Mouse (Mus musculus) small intestine, adult 2 months (tissue): ENCODE measurements around the gene Coil. TPM values are rescaled to one million over a fixed set of nuclear protein-coding genes. Genes with fewer than 3 reads are reported as not detected.

Experiments used
- H3K27ac ChIP-seq: fragments of 200-500 bp; 2 replicates; pipeline ENCODE4 v1.5.1; 2012; ENCODE audit warnings: low read depth, low read length, control low read depth, inconsistent platforms; ENCODE audit not compliant: insufficient read depth
- H3K27me3 ChIP-seq: fragments of 200-500 bp; 2 replicates; pipeline ENCODE4 v1.6.1; 2012; ENCODE audit warnings: mild to moderate bottlenecking, moderate library complexity, low read length, inconsistent platforms; ENCODE audit not compliant: control insufficient read depth, insufficient read depth
- H3K36me3 ChIP-seq: fragments of 200-500 bp; 2 replicates; pipeline ENCODE4 v1.6.1; 2012; ENCODE audit warnings: mild to moderate bottlenecking, low read length, control low read depth, inconsistent platforms; ENCODE audit not compliant: control insufficient read depth, insufficient read depth
- H3K4me1 ChIP-seq: fragments of 200-500 bp; 2 replicates; pipeline ENCODE4 v1.6.1; 2012; ENCODE audit warnings: low read length, inconsistent platforms, mixed read lengths; ENCODE audit not compliant: control insufficient read depth, insufficient read depth, insufficient read length
- H3K4me3 ChIP-seq: fragments of 200-500 bp; 2 replicates; pipeline ENCODE4 v1.5.1; 2012; ENCODE audit warnings: low read depth, mild to moderate bottlenecking, control low read depth, inconsistent platforms, low read length, moderate library complexity
- CTCF ChIP-seq: fragments of 200-500 bp; IDR thresholded peaks from 2 replicates; pipeline ENCODE4 v1.5.1; 2012; ENCODE audit warnings: low read depth, mild to moderate bottlenecking, control low read depth, inconsistent platforms, low read length, moderate library complexity, mixed read lengths; ENCODE audit not compliant: insufficient replicate concordance, insufficient read length; ENCODE audit errors: extremely low read depth
- POLR2A ChIP-seq: fragments of 200-500 bp; IDR thresholded peaks from 2 replicates; pipeline ENCODE4 v1.6.1; 2012; ENCODE audit warnings: low read depth, mild to moderate bottlenecking, control low read depth, inconsistent platforms, low read length, moderate library complexity
- WGBS: fragments of 180-500 bp; shearing (Covaris S2); methylation state at CpG from one replicate; pipeline ENCODE4 v1.1.7; 2018; 5-methylcytosine and 5-hydroxymethylcytosine counted together
- polyA plus RNA-seq: library from polyadenylated mRNA; depleted of rRNA; stranded (reverse); fragments of >200 nt; gene quantifications from 2 replicates; pipeline ENCODE4 v1.2.3, GENCODE M21; 2012

The Coil gene
- polyA plus RNA-seq, 1 experiment: 1.4 TPM

GRCm38 (mm10) chr11:89021687-89022086 lies 51.6 kb downstream of the Coil start:
- WGBS: 26% methylated on average over 7 of the region's 7 CpGs
- Histone ChIP-seq H3K4me3 (no peak overlapping the region), H3K27ac (peak overlapping the region; percentile 71), H3K36me3 (peaks cover 31% of the 10 kb centered on the region), H3K4me1 (peaks cover 21% of the 10 kb centered on the region), H3K27me3 (no peaks in the 10 kb centered on the region)
- TF ChIP-seq POLR2A (no peak), CTCF (no peak)

GRCm38 (mm10) chr11:89022120-89022731 lies 52.2 kb downstream of the Coil start:
- H3K36me3 ChIP-seq: peaks cover 28% of the 10 kb centered on the region
- H3K27me3 ChIP-seq: no peaks in the 10 kb centered on the region
- TF ChIP-seq POLR2A: no peak
- no peak for TF ChIP-seq CTCF
- WGBS: 27% methylated on average over 8 of the region's 8 CpGs
- H3K4me1 ChIP-seq: peaks cover 21% of the 10 kb centered on the region
- peak overlapping the region; percentile 81 for H3K27ac ChIP-seq
- H3K4me3 ChIP-seq: no peak overlapping the region

GRCm38 (mm10) chr11:89023477-89023876 lies 53.4 kb downstream of the Coil start:
- H3K4me3 ChIP-seq: no peak overlapping the region
- peaks cover 16% of the 10 kb centered on the region for H3K36me3 ChIP-seq
- 53% methylated on average over 10 of the region's 10 CpGs for WGBS
- no peaks in the 10 kb centered on the region for H3K27me3 ChIP-seq
- peak overlapping the region; percentile 90 for H3K27ac ChIP-seq
- TF ChIP-seq CTCF (no peak), POLR2A (no peak)
- peaks cover 25% of the 10 kb centered on the region for H3K4me1 ChIP-seq

GRCm38 (mm10) chr11:89024181-89024881 lies 54.3 kb downstream of the Coil start:
- Histone ChIP-seq H3K4me3 (peak overlapping the region; percentile 16; the same call in 1 of the 2 replicates), H3K4me1 (peaks cover 25% of the 10 kb centered on the region), H3K27me3 (no peaks in the 10 kb centered on the region), H3K36me3 (peaks cover 10% of the 10 kb centered on the region), H3K27ac (peak overlapping the region; percentile 93)
- 8% methylated on average over 11 of the region's 11 CpGs for WGBS
- no peak for TF ChIP-seq CTCF
- no peak for TF ChIP-seq POLR2A

- H3K36me3 ChIP-seq: peaks cover 2% of the 10 kb centered on the region
- no peaks in the 10 kb centered on the region for H3K27me3 ChIP-seq
- peak overlapping the region; percentile 93 for H3K27ac ChIP-seq
- peaks cover 18% of the 10 kb centered on the region; the same call in 1 of the 2 replicates for H3K4me1 ChIP-seq
- no peak overlapping the region for H3K4me3 ChIP-seq
- WGBS: 90% methylated on average over 3 of the region's 3 CpGs
- TF ChIP-seq POLR2A (no peak), CTCF (no peak)
Measured at GRCm38 (mm10) chr11:89025603-89026002, 55.6 kb downstream of the Coil start.

- Histone ChIP-seq H3K4me3 (no peak overlapping the region), H3K4me1 (peaks cover 14% of the 10 kb centered on the region; the same call in 1 of the 2 replicates), H3K36me3 (no peaks in the 10 kb centered on the region), H3K27ac (no peak overlapping the region), H3K27me3 (no peaks in the 10 kb centered on the region)
- 84% methylated on average over 3 of the region's 3 CpGs for WGBS
- no peak for TF ChIP-seq CTCF
- TF ChIP-seq POLR2A: no peak
Measured at GRCm38 (mm10) chr11:89026117-89026516, 56.1 kb downstream of the Coil start.

- TF ChIP-seq CTCF: no peak
- TF ChIP-seq POLR2A: no peak
- Histone ChIP-seq H3K27me3 (no peaks in the 10 kb centered on the region), H3K4me1 (peaks cover 9% of the 10 kb centered on the region; the same call in 1 of the 2 replicates), H3K36me3 (no peaks in the 10 kb centered on the region), H3K4me3 (0 out of 2 replicates have a peak overlapping the region, but pooled peaks have one; percentile 10), H3K27ac (peak overlapping the region; percentile 85)
- 12% methylated on average over 10 of the region's 10 CpGs for WGBS
Measured at GRCm38 (mm10) chr11:89027955-89028361, 57.9 kb downstream of the Coil start.
